ENCODE assay signal across 8 mouse cellular contexts in genomic region chr12:26456028-26456698, GRCm38 (mm10). TPM values are rescaled to one million over a fixed set of nuclear protein-coding genes. Genes with fewer than 3 reads are reported as not detected.
DNase-seq lines count a peak whose midpoint lies in the region; ATAC-seq lines count a peak whose summit lies in the region.

TSS of gene Rsad2 (minus strand) at chr12:26456452.

- no peaks in the 10 kb centered on the region for H3K27me3 ChIP-seq in midbrain, embryonic 13.5 days
- no peaks in the 10 kb centered on the region for H3K27me3 ChIP-seq in midbrain, embryonic 10.5 days (ENCODE audit: low read depth, poor library complexity, severe bottlenecking)
- no peaks in the 10 kb centered on the region for H3K27me3 ChIP-seq in liver, embryonic 12.5 days (replicated peaks)
- no peaks in the 10 kb centered on the region for H3K27me3 ChIP-seq in neural tube, embryonic 11.5 days (ENCODE audit: control insufficient read depth, insufficient read depth, low read length)

- no peak within 1 kb of the TSS for H3K4me3 ChIP-seq in midbrain, embryonic 13.5 days (replicated peaks)
- H3K4me3 ChIP-seq in midbrain, embryonic 10.5 days, result no peak within 1 kb of the TSS
- H3K4me3 ChIP-seq in brown adipose tissue, adult 24 weeks (ENCODE audit: insufficient read depth, low read depth, low read length), result peak within 1 kb of the TSS; percentile 67
- H3K4me3 ChIP-seq in liver, embryonic 12.5 days, result no peak within 1 kb of the TSS
- no peak within 1 kb of the TSS for H3K4me3 ChIP-seq in neural tube, embryonic 11.5 days (ENCODE audit: low read depth, low read length)

- no peak within 1 kb of the TSS for H3K9ac ChIP-seq in midbrain, embryonic 13.5 days (replicated peaks)
- H3K9ac ChIP-seq in liver, embryonic 12.5 days, result no peak within 1 kb of the TSS
- H3K9ac ChIP-seq in neural tube, embryonic 11.5 days (ENCODE audit: low read length), result no peak within 1 kb of the TSS

- peak; percentile 68 for ATAC-seq in midbrain, embryonic 13.5 days
- ATAC-seq in inflammation-experienced regulatory T-cells, adult 6 months, result peak; percentile 98
- peak; percentile 32; the same call in 1 of the 2 replicates for ATAC-seq in liver, embryonic 12.5 days
- ATAC-seq in neural tube, embryonic 11.5 days (ENCODE audit: insufficient read depth, low FRiP score, low TSS enrichment), result no peak

- WGBS in midbrain, embryonic 13.5 days, result 59% methylated on average over 13 of the region's 13 CpGs
- 60% methylated on average over 13 of the region's 13 CpGs for WGBS in midbrain, embryonic 10.5 days
- WGBS in liver, embryonic 12.5 days (ENCODE audit: insufficient replicate concordance), result 53% methylated on average over 13 of the region's 13 CpGs
- WGBS in neural tube, embryonic 11.5 days, result 49% methylated on average over 13 of the region's 13 CpGs

- H3K4me1 ChIP-seq in midbrain, embryonic 13.5 days (replicated peaks), result peaks cover 7% of the 10 kb centered on the region
- peaks cover 8% of the 10 kb centered on the region; the same call in 1 of the 2 replicates for H3K4me1 ChIP-seq in midbrain, embryonic 10.5 days
- peaks cover 26% of the 10 kb centered on the region; the same call in 1 of the 2 replicates for H3K4me1 ChIP-seq in brown adipose tissue, adult 24 weeks (ENCODE audit: control insufficient read depth, insufficient read depth, insufficient read length, low read length)
- H3K4me1 ChIP-seq in liver, embryonic 12.5 days, result peaks cover 24% of the 10 kb centered on the region
- no peaks in the 10 kb centered on the region for H3K4me1 ChIP-seq in neural tube, embryonic 11.5 days (ENCODE audit: control insufficient read depth, insufficient read depth, low read length)

- H3K4me2 ChIP-seq in midbrain, embryonic 13.5 days (replicated peaks), result 0 out of 2 replicates have a peak within 1 kb of the TSS, but pooled peaks have one; percentile 11
- H3K4me2 ChIP-seq in liver, embryonic 12.5 days, result peak within 1 kb of the TSS; percentile 34
- H3K4me2 ChIP-seq in neural tube, embryonic 11.5 days (ENCODE audit: low read depth), result no peak within 1 kb of the TSS

- H3K9me3 ChIP-seq in midbrain, embryonic 13.5 days, result no peaks in the 10 kb centered on the region
- no peaks in the 10 kb centered on the region for H3K9me3 ChIP-seq in midbrain, embryonic 10.5 days (replicated peaks)
- H3K9me3 ChIP-seq in liver, embryonic 12.5 days (replicated peaks), result no peaks in the 10 kb centered on the region
- H3K9me3 ChIP-seq in neural tube, embryonic 11.5 days (ENCODE audit: control insufficient read depth, low read length), result no peaks in the 10 kb centered on the region

- intact Hi-C loops in gastrocnemius, postnatal 14 days (cut with DNase I; ENCODE audit: low total_unique reads), result no loop called here

- no peak within 1 kb of the TSS for H3K27ac ChIP-seq in midbrain, embryonic 13.5 days
- no peak within 1 kb of the TSS for H3K27ac ChIP-seq in midbrain, embryonic 10.5 days (replicated peaks)
- H3K27ac ChIP-seq in brown adipose tissue, adult 24 weeks (replicated peaks; ENCODE audit: low read depth, low read length), result peak within 1 kb of the TSS; percentile 75
- no peak within 1 kb of the TSS for H3K27ac ChIP-seq in liver, embryonic 12.5 days
- H3K27ac ChIP-seq in neural tube, embryonic 11.5 days (ENCODE audit: low read depth, low read length), result no peak within 1 kb of the TSS

- DNase-seq in midbrain, embryonic 10.5 days (ENCODE audit: low spot score), result no peak
- peak; percentile 72 for DNase-seq in gastrocnemius, postnatal 14 days
- DNase-seq in neural tube, embryonic 11.5 days (ENCODE audit: low spot score), result peak; percentile 25
- peak; percentile 85 to 90 for DNase-seq in thymus, postnatal 36 days

- no peaks in the 10 kb centered on the region for H3K36me3 ChIP-seq in midbrain, embryonic 13.5 days
- no peaks in the 10 kb centered on the region for H3K36me3 ChIP-seq in midbrain, embryonic 10.5 days
- H3K36me3 ChIP-seq in liver, embryonic 12.5 days, result no peaks in the 10 kb centered on the region
- H3K36me3 ChIP-seq in neural tube, embryonic 11.5 days (ENCODE audit: control insufficient read depth, insufficient read depth, low read length), result no peaks in the 10 kb centered on the region

RNA-seq across cellular contexts. Expression of gene Rsad2, which starts in this region (rescaled TPM):
- 0.15 and 0.36 TPM in 2 replicates for polyA plus RNA-seq in midbrain, embryonic 13.5 days (2015; fragmentation: Nextera tagmentation; extraction: Ambion mirVana)
- polyA plus RNA-seq in midbrain, embryonic 10.5 days (2016; fragmentation: Nextera tagmentation; extraction: Ambion mirVana), result 0.14 and 0.35 TPM in 2 replicates
- 2.9 and 8.1 TPM in 2 replicates for polyA plus RNA-seq in brown adipose tissue, adult 24 weeks (2012; ENCODE audit: insufficient read depth, insufficient read length, missing spikeins)
- 1 to 10 TPM; 1.4 to 1.5 TPM for total RNA-seq in gastrocnemius, postnatal 14 days (2021)
- polyA plus RNA-seq in inflammation-experienced regulatory T-cells, adult 6 months (2017; shearing (Covaris generic)), result 1 to 10 TPM; 2.8 to 4.0 (median 3.0) TPM
- polyA plus RNA-seq in liver, embryonic 12.5 days (2016; fragmentation: Nextera tagmentation; extraction: Ambion mirVana), result 0.53 and 0.75 TPM in 2 replicates
- 0.42 and 1.1 TPM in 2 replicates for polyA plus RNA-seq in neural tube, embryonic 11.5 days (2014; fragmentation: Nextera tagmentation; extraction: Ambion mirVana)

Comparison
In these comparisons a context has a peak if more than half of its experiments do, and no peak if none do; other contexts are left out.
1. Peak in ATAC-seq and H3K4me2 ChIP-seq in midbrain, embryonic 13.5 days; RNA of the gene not detected or under 1 TPM.
2. Peak in ATAC-seq and H3K4me2 ChIP-seq in liver, embryonic 12.5 days; RNA of the gene not detected or under 1 TPM.